Mouse (Mus musculus): ENCODE data around the gene Sf3b2. TPM values are rescaled to one million over a fixed set of nuclear protein-coding genes. Genes with fewer than 3 reads are reported as not detected.

Gene Sf3b2
- total and polyA plus RNA-seq, 3 experiments, result 180 to 331 (median 259) TPM

DNA sequence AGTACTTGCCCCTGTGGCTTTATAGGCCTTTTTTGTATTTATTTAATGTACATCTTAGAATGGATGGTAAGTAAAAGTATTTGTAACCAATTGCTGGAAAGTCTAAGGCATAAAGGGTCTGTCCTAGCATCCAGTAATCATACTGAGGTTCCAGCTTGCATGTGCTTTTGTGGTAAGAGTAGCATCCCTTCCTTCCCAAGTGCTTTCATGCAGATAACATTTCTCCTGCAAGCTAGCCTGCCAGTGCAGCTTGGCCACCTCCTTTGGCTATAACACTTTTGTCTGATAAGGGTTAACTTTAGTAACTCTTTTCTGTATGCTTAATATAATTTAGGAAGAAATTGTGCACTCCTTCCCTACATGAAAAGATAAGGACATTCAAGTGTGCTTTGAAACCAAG, 27.2 kb downstream of the Sf3b2 start (continued):
- no peak for TF ChIP-seq USF2 (IDR thresholded peaks at IDR 0.05; ENCODE audit: borderline replicate concordance in 1 of 2, insufficient read depth in 1 of 2, low read depth in 1 of 2, low read length in 2 of 2)

- no peaks in the 10 kb centered on the region for H3K27me3 ChIP-seq (ENCODE audit: control insufficient read depth in 1 of 2, insufficient read depth in 2 of 2, low read length in 2 of 2)
- peak; percentile 91 for DNase-seq (ENCODE audit: low read depth, low spot score)
- peaks cover 23 to 39% of the 10 kb centered on the region in 2 experiments for H3K4me1 ChIP-seq (ENCODE audit: control insufficient read depth in 1 of 2, insufficient read depth in 2 of 2, low read length in 2 of 2)
- no peaks in the 10 kb centered on the region for H3K9me3 ChIP-seq (replicated peaks; ENCODE audit: insufficient read depth, low read length)
- no peak overlapping the region for H3K9ac ChIP-seq (ENCODE audit: control insufficient read depth, low read depth, low read length, poor library complexity, severe bottlenecking)
- H3K79me2 ChIP-seq (ENCODE audit: control insufficient read depth, insufficient read depth, low read length, poor library complexity), result peaks cover 4% of the 10 kb centered on the region; the same call in 1 of the 2 replicates
- 0 out of 4 replicates have a peak overlapping the region, but pooled peaks have one; percentile 0 to 3 for H3K4me3 ChIP-seq (ENCODE audit: control insufficient read depth in 1 of 2, insufficient read depth in 1 of 2, low read depth in 2 of 2, low read length in 2 of 2)
- H3K36me3 ChIP-seq (ENCODE audit: control insufficient read depth in 1 of 2, insufficient read depth in 2 of 2, low read length in 2 of 2), result peaks cover 0 to 56% of the 10 kb centered on the region in 2 experiments; a peak in 2 of 4 replicates
- no peak for TF ChIP-seq JUND (IDR thresholded peaks at IDR 0.05; ENCODE audit: low read depth, low read length)
- peak; percentile 81 for TF ChIP-seq TBP (IDR thresholded peaks at IDR 0.05; ENCODE audit: low read depth, low read length)
- no peak for TF ChIP-seq CHD1 (IDR thresholded peaks at IDR 0.05; ENCODE audit: low read depth, low read length)
- no peak for TF ChIP-seq E2F4 (IDR thresholded peaks at IDR 0.05; ENCODE audit: borderline replicate concordance, low read depth, low read length)
- TF ChIP-seq GATA1 (IDR thresholded peaks at IDR 0.05; ENCODE audit: low read depth, low read length), result peak; percentile 77
- no peak for TF ChIP-seq CHD2 (IDR thresholded peaks at IDR 0.05; ENCODE audit: low read length)
- no peak for TF ChIP-seq MAZ (IDR thresholded peaks at IDR 0.05; ENCODE audit: low read depth, low read length)
- peak; percentile 97 for TF ChIP-seq TAL1 (IDR thresholded peaks at IDR 0.05; ENCODE audit: low read length)
- no peak for TF ChIP-seq USF1 (IDR thresholded peaks at IDR 0.05; ENCODE audit: low read depth, low read length)
- TF ChIP-seq NRF1 (IDR thresholded peaks at IDR 0.05; ENCODE audit: insufficient read depth, low read depth, low read length, poor library complexity, severe bottlenecking), result no peak
- no peak for TF ChIP-seq MYC (IDR thresholded peaks at IDR 0.05; ENCODE audit: low read depth, low read length)
- no peak; the same call in 1 of the 2 replicates for TF ChIP-seq SIN3A (IDR thresholded peaks at IDR 0.05; ENCODE audit: low read length)
- no peak for TF ChIP-seq CTCF (IDR thresholded peaks at IDR 0.05 in 2 of 3, conservative IDR thresholded peaks at IDR 0.05 in 1 of 3; ENCODE audit: control insufficient read depth in 1 of 3, insufficient read depth in 1 of 3, low read depth in 2 of 3, low read length in 3 of 3, poor library complexity in 1 of 3, severe bottlenecking in 1 of 3)
- TF ChIP-seq ZKSCAN1 (IDR thresholded peaks at IDR 0.05; ENCODE audit: low read depth, low read length), result no peak
- peak; percentile 28; the same call in 1 of the 2 replicates for TF ChIP-seq RCOR1 (IDR thresholded peaks at IDR 0.05; ENCODE audit: low read depth, low read length)
- TF ChIP-seq SMC3 (IDR thresholded peaks at IDR 0.05; ENCODE audit: low read depth, low read length), result no peak
- TF ChIP-seq USF2 (IDR thresholded peaks at IDR 0.05; ENCODE audit: borderline replicate concordance in 1 of 2, insufficient read depth in 1 of 2, low read depth in 1 of 2, low read length in 2 of 2), result no peak
- peak; percentile 74 for TF ChIP-seq TCF12 (IDR thresholded peaks at IDR 0.05; ENCODE audit: low read depth, low read length)
- no peak for TF ChIP-seq NELFE (IDR thresholded peaks at IDR 0.05; ENCODE audit: low read depth, low read length)
- TF ChIP-seq ZNF384 (IDR thresholded peaks at IDR 0.05; ENCODE audit: low read depth, low read length), result no peak
- peak; percentile 30; the same call in 1 of the 2 replicates for TF ChIP-seq ETS1 (IDR thresholded peaks at IDR 0.05; ENCODE audit: low read depth, low read length)
- peak; percentile 37; the same call in 1 of the 2 replicates for TF ChIP-seq MAX (IDR thresholded peaks at IDR 0.05; ENCODE audit: low read length)
- TF ChIP-seq MYB (IDR thresholded peaks at IDR 0.05; ENCODE audit: low read depth, low read length), result no peak
- TF ChIP-seq EP300 (IDR thresholded peaks at IDR 0.05; ENCODE audit: low read depth in 1 of 2, low read length in 2 of 2), result peak; percentile 71
- no peak for TF ChIP-seq MEF2A (IDR thresholded peaks at IDR 0.05; ENCODE audit: extremely low read depth, insufficient replicate concordance, low read depth, low read length, poor library complexity, severe bottlenecking)
- peak overlapping the region; percentile 70 for H3K27ac ChIP-seq (ENCODE audit: control insufficient read depth, low read depth, low read length)
Observed at GRCm38 (mm10) chr19:5267015-5267414, 28.2 kb downstream of the Sf3b2 start.
